Mouse (Mus musculus) brain, embryonic 14.5 days (tissue): ENCODE data around the gene Cul3.

ENCODE experiments used
- CTCF ChIP-seq: fragments of 200-500 bp; IDR thresholded peaks from 2 replicates; pipeline ENCODE4 v1.5.1; 2012; ENCODE audit warnings: inconsistent platforms, mild to moderate bottlenecking, moderate library complexity, borderline replicate concordance; ENCODE audit not compliant: insufficient read depth, insufficient read length; ENCODE audit errors: extremely low read depth
- POLR2A ChIP-seq: fragments of 200-500 bp; IDR thresholded peaks from 2 replicates; pipeline ENCODE4 v1.6.1; 2012; ENCODE audit warnings: mild to moderate bottlenecking, inconsistent platforms, borderline replicate concordance; ENCODE audit not compliant: poor library complexity, insufficient read depth, insufficient read length, severe bottlenecking; ENCODE audit errors: extremely low read depth

GRCm38 (mm10) chr1:80381302-80381701, 41.0 kb upstream of the Cul3 start:
- no peak for TF ChIP-seq POLR2A
- no peak for TF ChIP-seq CTCF
